Mouse (Mus musculus) forebrain, postnatal 0 days (tissue): ENCODE data around the gene Iqschfp. TPM values are rescaled to one million over a fixed set of nuclear protein-coding genes. Genes with fewer than 3 reads are reported as not detected.
A peak's percentile ranks its signal among the peaks of the same experiment; 100 is the strongest.

Source experiments
- ATAC-seq: fragments of 200-750 bp; cut with Nextera tagmentation; 2 replicates; pipeline ENCODE4 v1.8.0; 2017; ENCODE audit warnings: mild to moderate bottlenecking, moderate library complexity
- DNase-seq: peaks from one replicate; pipeline ENCODE4 v3.0.0-alpha.2; 2015
- H3K27ac ChIP-seq: fragments of 300-500 bp; sonication (generic); 2 replicates; pipeline ENCODE4 v1.5.1; 2014; ENCODE audit warnings: low read depth, mild to moderate bottlenecking, antibody characterized with exemption, low read length, moderate library complexity, mixed read lengths
- H3K27me3 ChIP-seq: fragments of 300-500 bp; sonication (generic); 2 replicates; pipeline ENCODE4 v1.6.1; 2014; ENCODE audit warnings: mild to moderate bottlenecking, low read length, mixed read lengths; ENCODE audit not compliant: insufficient read depth
- H3K36me3 ChIP-seq: fragments of 300-500 bp; sonication (generic); 2 replicates; pipeline ENCODE4 v1.6.1; 2014; ENCODE audit warnings: mild to moderate bottlenecking, moderate library complexity; ENCODE audit not compliant: insufficient read depth
- H3K4me1 ChIP-seq: fragments of 300-500 bp; sonication (generic); 2 replicates; pipeline ENCODE4 v1.6.1; 2014; ENCODE audit warnings: antibody characterized with exemption; ENCODE audit not compliant: insufficient read depth
- H3K4me2 ChIP-seq: fragments of 300-500 bp; sonication (generic); 2 replicates; pipeline ENCODE4 v1.6.1; 2014; ENCODE audit warnings: low read depth, mild to moderate bottlenecking, moderate library complexity
- H3K4me3 ChIP-seq: fragments of 300-500 bp; sonication (generic); 2 replicates; pipeline ENCODE4 v1.5.1; 2014; ENCODE audit warnings: low read depth, low read length, mixed read lengths
- H3K9ac ChIP-seq: fragments of 300-500 bp; sonication (generic); 2 replicates; pipeline ENCODE4 v1.6.1; 2014; ENCODE audit warnings: mild to moderate bottlenecking
- H3K9me3 ChIP-seq: fragments of 300-500 bp; sonication (generic); 2 replicates; pipeline ENCODE4 v1.6.1; 2016; ENCODE audit warnings: low read length
- CTCF ChIP-seq: sonication (generic); IDR thresholded peaks from 2 replicates; pipeline ENCODE4 v1.5.1; 2016; ENCODE audit warnings: antibody characterized with exemption, control low read depth, low read depth
- WGBS: fragments of 180-500 bp; shearing (Covaris S2); extraction: QIAGEN DNeasy Blood & Tissue Kit; methylation state at CpG from one replicate; pipeline ENCODE4 v1.1.7; 2014; 5-methylcytosine and 5-hydroxymethylcytosine counted together
- polyA plus RNA-seq: library from polyadenylated mRNA; unstranded; fragments of >200 nt; fragmentation: Nextera tagmentation; extraction: Ambion mirVana; gene quantifications from 2 replicates; pipeline ENCODE4 v1.2.1, GENCODE M21; 2015
- total RNA-seq: library from RNA; depleted of rRNA; stranded (reverse); fragments of >200 nt; gene quantifications from 2 replicates; pipeline ENCODE4 v1.2.3, GENCODE M21; 2014

The Iqschfp gene
- total and polyA plus RNA-seq, 2 experiments from 2014 or later: 6.6 to 8.8 TPM

GRCm38 (mm10) chr3:68583031-68583693 is 691.1 kb downstream of the Iqschfp start:
- Histone ChIP-seq H3K4me3 (no peak overlapping the region), H3K4me1 (peaks cover 15% of the 10 kb centered on the region), H3K27ac (peak overlapping the region; percentile 24), H3K9ac (no peak overlapping the region), H3K27me3 (no peaks in the 10 kb centered on the region), H3K36me3 (no peaks in the 10 kb centered on the region), H3K9me3 (no peaks in the 10 kb centered on the region), H3K4me2 (peak overlapping the region; percentile 18)
- no peak for TF ChIP-seq CTCF
- ATAC-seq (no peak), DNase-seq (no peak)
- 7% methylated on average over 14 of the region's 14 CpGs for WGBS

- no peak for DNase-seq
- Histone ChIP-seq H3K27me3 (no peaks in the 10 kb centered on the region), H3K36me3 (no peaks in the 10 kb centered on the region), H3K4me2 (peak overlapping the region; percentile 18), H3K4me3 (no peak overlapping the region), H3K4me1 (peaks cover 14% of the 10 kb centered on the region), H3K27ac (peak overlapping the region; percentile 24), H3K9ac (no peak overlapping the region), H3K9me3 (no peaks in the 10 kb centered on the region)
- no peak for TF ChIP-seq CTCF
- 20% methylated on average over 14 of the region's 14 CpGs for WGBS
- peak; percentile 69 for ATAC-seq
Observed at GRCm38 (mm10) chr3:68583771-68584511, 691.9 kb downstream of the Iqschfp start.

DNA sequence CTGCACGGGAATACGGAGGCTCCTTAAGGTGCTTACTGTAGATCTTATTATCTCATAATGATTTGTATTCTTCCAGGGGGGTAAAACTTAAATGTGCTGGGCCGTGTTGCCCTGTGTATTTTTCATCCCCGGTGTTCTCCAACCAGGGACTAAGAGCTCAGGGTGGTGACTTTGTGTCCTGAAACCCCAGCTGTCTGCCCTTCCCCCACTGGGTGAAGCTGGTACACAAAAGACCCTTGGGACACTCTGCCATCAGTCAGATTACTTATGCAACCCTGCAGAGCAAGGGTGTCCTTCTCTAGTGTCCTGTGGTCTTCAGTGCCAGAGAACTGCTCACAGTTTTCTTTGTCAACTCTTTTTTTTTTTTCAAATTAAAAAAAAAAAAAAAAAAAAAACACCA is 693.2 kb downstream of the Iqschfp start:
- WGBS: 70% methylated on average over 4 of the region's 4 CpGs
- no peak for TF ChIP-seq CTCF
- Histone ChIP-seq H3K9me3 (no peaks in the 10 kb centered on the region), H3K4me1 (peaks cover 11% of the 10 kb centered on the region), H3K27me3 (no peaks in the 10 kb centered on the region), H3K36me3 (no peaks in the 10 kb centered on the region), H3K4me3 (no peak overlapping the region), H3K27ac (no peak overlapping the region), H3K4me2 (no peak overlapping the region), H3K9ac (no peak overlapping the region)
- ATAC-seq (no peak), DNase-seq (no peak)

GRCm38 (mm10) chr3:68586646-68587064 is 694.6 kb downstream of the Iqschfp start:
- Histone ChIP-seq H3K4me1 (peaks cover 11% of the 10 kb centered on the region), H3K9ac (no peak overlapping the region), H3K27me3 (no peaks in the 10 kb centered on the region), H3K27ac (no peak overlapping the region), H3K4me2 (no peak overlapping the region), H3K4me3 (no peak overlapping the region), H3K9me3 (no peaks in the 10 kb centered on the region), H3K36me3 (no peaks in the 10 kb centered on the region)
- no peak for DNase-seq
- no peak for ATAC-seq
- TF ChIP-seq CTCF: no peak
- WGBS: 57% methylated on average over 9 of the region's 9 CpGs

- no peak overlapping the region for H3K4me2 ChIP-seq
- TF ChIP-seq CTCF: no peak
- no peak overlapping the region for H3K9ac ChIP-seq
- H3K4me3 ChIP-seq: no peak overlapping the region
- no peaks in the 10 kb centered on the region for H3K36me3 ChIP-seq
- DNase-seq: no peak
- peak overlapping the region; percentile 45; the same call in 1 of the 2 replicates for H3K27ac ChIP-seq
- H3K4me1 ChIP-seq: peaks cover 8% of the 10 kb centered on the region
- H3K9me3 ChIP-seq: no peaks in the 10 kb centered on the region
- no peaks in the 10 kb centered on the region for H3K27me3 ChIP-seq
- 34% methylated on average over 10 of the region's 10 CpGs for WGBS
- ATAC-seq: peak; percentile 18; the same call in 1 of the 2 replicates
Observed at GRCm38 (mm10) chr3:68587567-68588245, 695.7 kb downstream of the Iqschfp start.

DNA sequence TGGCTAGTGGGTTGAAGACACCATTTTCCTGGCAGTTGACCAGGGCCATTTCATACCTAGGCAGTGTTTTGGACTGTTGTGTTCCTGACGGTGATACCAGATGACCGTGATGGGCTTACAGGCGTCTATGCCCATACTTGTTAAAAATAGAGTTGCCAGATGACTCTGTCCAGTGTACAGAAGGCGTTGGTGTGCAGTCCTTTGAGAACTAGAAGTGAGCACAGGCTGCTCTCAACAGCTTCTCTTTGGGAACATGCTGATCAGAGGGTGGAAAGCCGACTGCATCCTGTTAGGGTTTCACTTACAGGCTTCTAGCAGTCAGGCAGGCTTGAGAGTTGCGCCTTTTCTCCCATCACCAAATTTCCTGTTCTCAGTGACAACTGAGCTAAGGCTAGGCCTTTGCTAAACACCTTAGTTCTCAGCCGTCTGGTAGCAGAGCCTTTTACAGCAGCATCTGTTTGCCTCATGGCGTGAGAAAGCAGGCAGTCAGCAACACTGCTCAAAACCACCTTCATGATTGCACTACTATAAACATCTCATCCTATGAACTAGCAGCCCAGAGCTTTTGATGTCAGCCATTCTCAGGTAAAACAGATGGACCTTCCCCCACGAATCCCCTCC is 697.3 kb downstream of the Iqschfp start:
- no peak for DNase-seq
- ATAC-seq: 0 out of 2 replicates have a peak, but pooled peaks have one; percentile 8
- TF ChIP-seq CTCF: no peak
- Histone ChIP-seq H3K9ac (no peak overlapping the region), H3K9me3 (no peaks in the 10 kb centered on the region), H3K4me1 (peaks cover 8% of the 10 kb centered on the region; the same call in 1 of the 2 replicates), H3K27ac (no peak overlapping the region), H3K36me3 (no peaks in the 10 kb centered on the region), H3K4me2 (no peak overlapping the region), H3K27me3 (no peaks in the 10 kb centered on the region), H3K4me3 (no peak overlapping the region)
- WGBS: 80% methylated on average over 9 of the region's 9 CpGs
